Mouse (Mus musculus): ENCODE results near the gene Cars.

DNA sequence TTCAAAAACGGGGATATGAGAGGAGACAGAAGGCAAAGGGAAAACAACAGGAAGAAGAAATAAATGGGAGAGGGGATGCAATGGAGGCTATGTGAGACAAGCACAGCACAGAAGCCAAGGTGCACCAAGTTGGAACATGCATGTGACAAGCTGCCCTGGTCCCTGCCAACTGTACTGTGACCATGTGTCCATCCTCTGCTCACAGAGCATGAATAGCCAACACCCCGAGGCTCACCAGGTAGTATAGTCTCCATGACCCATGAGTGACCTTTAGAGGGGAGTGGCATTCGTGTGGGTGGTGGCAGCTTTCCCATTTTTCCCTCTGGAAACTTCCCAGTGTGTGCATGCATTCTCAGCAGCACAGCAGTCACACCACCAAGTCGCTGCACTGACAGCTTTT, 80.6 kb downstream of the Cars start:
- TF ChIP-seq GATA1 (IDR thresholded peaks at IDR 0.05; ENCODE audit: low read length) (no peak), TAL1 (IDR thresholded peaks at IDR 0.05; ENCODE audit: low read length) (no peak)

All from erythroblast, embryonic 14.5 days (primary cell).